7 mouse cellular contexts compared by ENCODE assay signal in genomic region chr17:87282706-87283053, GRCm38 (mm10). TPM values are rescaled to one million over a fixed set of nuclear protein-coding genes. Genes with fewer than 3 reads are reported as not detected.
DNase-seq lines count a peak whose midpoint lies in the region; ATAC-seq lines count a peak whose summit lies in the region.

Gene Ttc7 (plus strand): TSS chr17:87282886.

- under 1% methylated on average over 38 of the region's 38 CpGs for WGBS in intestine, embryonic 16.5 days
- WGBS in midbrain, embryonic 11.5 days: under 1% methylated on average over 38 of the region's 38 CpGs

- no peaks in the 10 kb centered on the region for H3K27me3 ChIP-seq in intestine, embryonic 16.5 days (replicated peaks; ENCODE audit: control insufficient read depth, insufficient read depth, low read length)
- H3K27me3 ChIP-seq in midbrain, embryonic 11.5 days (ENCODE audit: control insufficient read depth, insufficient read depth, low read length): peaks cover 30% of the 10 kb centered on the region

- peak within 1 kb of the TSS; percentile 67 for H3K4me3 ChIP-seq in intestine, embryonic 16.5 days (ENCODE audit: low read length)
- H3K4me3 ChIP-seq in midbrain, embryonic 11.5 days (ENCODE audit: low read depth, low read length): peak within 1 kb of the TSS; percentile 64

- peak within 1 kb of the TSS; percentile 89 for H3K4me2 ChIP-seq in intestine, embryonic 16.5 days (ENCODE audit: low read depth, low read length)
- H3K4me2 ChIP-seq in midbrain, embryonic 11.5 days: peak within 1 kb of the TSS; percentile 95

- H3K9ac ChIP-seq in intestine, embryonic 16.5 days (ENCODE audit: low read depth, low read length): peak within 1 kb of the TSS; percentile 95
- H3K9ac ChIP-seq in midbrain, embryonic 11.5 days (ENCODE audit: low read length): peak within 1 kb of the TSS; percentile 88

- DNase-seq in adrenal gland, adult 18-20 months (ENCODE audit: low spot score in 2 of 2): peak; percentile 99
- peak; percentile 97 for DNase-seq in embryo, embryonic 11 days
- peak; percentile 97 to 99 for DNase-seq in gastrocnemius, postnatal 36 days
- peak; percentile 91 to 92 for DNase-seq in left cerebral cortex, postnatal 36 days (ENCODE audit: low spot score in 2 of 2)
- DNase-seq in midbrain, embryonic 11.5 days (ENCODE audit: low spot score, missing footprints): peak; percentile 100
- DNase-seq in skeletal muscle tissue, adult 2 months (ENCODE audit: low read depth, low spot score): peak; percentile 95

- no peaks in the 10 kb centered on the region for H3K36me3 ChIP-seq in intestine, embryonic 16.5 days (ENCODE audit: control insufficient read depth, insufficient read depth, low read length)
- no peaks in the 10 kb centered on the region for H3K36me3 ChIP-seq in midbrain, embryonic 11.5 days (ENCODE audit: control insufficient read depth, insufficient read depth, low read length)

- H3K4me1 ChIP-seq in intestine, embryonic 16.5 days (ENCODE audit: control insufficient read depth, insufficient read depth, low read length): peaks cover 6% of the 10 kb centered on the region; the same call in 1 of the 2 replicates
- H3K4me1 ChIP-seq in midbrain, embryonic 11.5 days (ENCODE audit: control insufficient read depth, insufficient read depth, low read length): peaks cover 11% of the 10 kb centered on the region

- intact Hi-C loops in gastrocnemius, postnatal 36 days (cut with DNase I): no loop called here
- intact Hi-C loops in left cerebral cortex, postnatal 36 days (cut with DNase I): no loop called here

- H3K27ac ChIP-seq in intestine, embryonic 16.5 days (ENCODE audit: low read length): peak within 1 kb of the TSS; percentile 98
- H3K27ac ChIP-seq in midbrain, embryonic 11.5 days (ENCODE audit: low read depth, low read length): peak within 1 kb of the TSS; percentile 83

- H3K9me3 ChIP-seq in intestine, embryonic 16.5 days (ENCODE audit: control insufficient read depth, low read length): no peaks in the 10 kb centered on the region
- H3K9me3 ChIP-seq in midbrain, embryonic 11.5 days (ENCODE audit: control insufficient read depth, low read length): no peaks in the 10 kb centered on the region

- ATAC-seq in intestine, embryonic 16.5 days: peak; percentile 93
- ATAC-seq in midbrain, embryonic 11.5 days (ENCODE audit: low FRiP score): peak; percentile 94

RNA-seq across cellular contexts. Expression of gene Ttc7, which starts in this region (rescaled TPM):
- total RNA-seq in adrenal gland, adult 18-20 months (2021): 10 to 100 TPM; 15.2 to 16.0 TPM
- total RNA-seq in gastrocnemius, postnatal 36 days (2021): 1 to 10 TPM; 6.8 to 8.2 TPM
- 21.7 and 27.1 TPM in 2 replicates for polyA plus RNA-seq in intestine, embryonic 16.5 days (2015; fragmentation: Nextera tagmentation; extraction: Ambion mirVana)
- total RNA-seq in left cerebral cortex, postnatal 36 days (2021): 10 to 100 TPM; 13.1 to 14.7 TPM
- 3.0 and 3.1 TPM in 2 replicates for polyA plus RNA-seq in midbrain, embryonic 11.5 days (2014; fragmentation: Nextera tagmentation; extraction: Ambion mirVana)

Comparison
In these comparisons a context has a peak if more than half of its experiments do, and no peak if none do; other contexts are left out.
1. Peak in every context shown above with its lines: DNase-seq, ATAC-seq, H3K4me3 ChIP-seq and H3K27ac ChIP-seq.